Mouse (Mus musculus) G1E (cell line): ENCODE results near the gene Ctsa. TPM values are rescaled to one million over a fixed set of nuclear protein-coding genes. Genes with fewer than 3 reads are reported as not detected.

Experiments
- ATAC-seq: 2 replicates; pipeline ENCODE4 v1.8.0; 2016; ENCODE audit warnings: mild to moderate bottlenecking; ENCODE audit not compliant: insufficient number of reproducible peaks, poor library complexity, low FRiP score, severe bottlenecking; ENCODE audit errors: extremely low read depth
- DNase-seq: peaks from one replicate; pipeline ENCODE4 v3.0.0; 2012; ENCODE audit warnings: low spot score
- H3K27me3 ChIP-seq: 2 replicates; pipeline ENCODE4 v1.6.1; 2012; ENCODE audit warnings: mild to moderate bottlenecking, low read length, inconsistent platforms; ENCODE audit not compliant: insufficient read depth
- H3K36me3 ChIP-seq: replicated peaks from 2 replicates; pipeline ENCODE3; 2012; ENCODE audit warnings: mild to moderate bottlenecking, inconsistent platforms
- H3K4me1 ChIP-seq: 2 replicates; pipeline ENCODE4 v1.6.1; 2012; ENCODE audit warnings: low read depth, low read length, inconsistent platforms, mixed read lengths; ENCODE audit not compliant: insufficient read depth
- H3K4me3 ChIP-seq: 2 replicates; pipeline ENCODE4 v1.5.1; 2012; ENCODE audit warnings: low read depth, mild to moderate bottlenecking, inconsistent platforms, low read length, moderate library complexity, mixed read lengths
- H3K9me3 ChIP-seq: replicated peaks from 2 replicates; pipeline ENCODE4 v1.6.1; 2012; ENCODE audit warnings: inconsistent platforms
- CTCF ChIP-seq: IDR thresholded peaks from 2 replicates; pipeline ENCODE4 v1.5.1; 2012; ENCODE audit warnings: low read depth, low read length, inconsistent platforms, mixed read lengths
- GATA1 ChIP-seq: IDR thresholded peaks from 2 replicates; pipeline ENCODE4 v1.6.1; 2012; ENCODE audit warnings: borderline replicate concordance, low read length, inconsistent platforms, mixed read lengths
- GATA2 ChIP-seq: IDR thresholded peaks from 2 replicates; pipeline ENCODE4 v1.6.1; 2012; ENCODE audit warnings: low read depth, low read length, inconsistent platforms, borderline replicate concordance
- POLR2AphosphoS5 ChIP-seq: IDR thresholded peaks from 2 replicates; pipeline ENCODE4 v1.6.1; 2012; ENCODE audit warnings: low read depth, low read length, inconsistent platforms; ENCODE audit not compliant: insufficient replicate concordance
- TAL1 ChIP-seq: conservative IDR thresholded peaks from 2 replicates; pipeline ENCODE4 v1.6.1; 2012; ENCODE audit warnings: low read depth, low read length, inconsistent platforms, mixed read lengths
- polyA plus RNA-seq: library from polyadenylated mRNA; stranded (reverse); fragments of >175 nt; gene quantifications from 2 replicates; pipeline ENCODE4 v1.2.3, GENCODE M21; 2012
- total RNA-seq, 2 experiments: library from RNA; stranded (forward) in 1 of 2; stranded (reverse) in 1 of 2; fragments of 200-1000 nt in 1 of 2; fragments of >200 nt in 1 of 2; fragmentation: Nextera tagmentation in 1 of 2; gene quantifications; 2 replicates each; pipeline ENCODE4 v1.2.3; 2014 to 2017

Ctsa gene
- total and polyA plus RNA-seq, 3 experiments, result 24.7 to 68.2 (median 58.7) TPM

DNA sequence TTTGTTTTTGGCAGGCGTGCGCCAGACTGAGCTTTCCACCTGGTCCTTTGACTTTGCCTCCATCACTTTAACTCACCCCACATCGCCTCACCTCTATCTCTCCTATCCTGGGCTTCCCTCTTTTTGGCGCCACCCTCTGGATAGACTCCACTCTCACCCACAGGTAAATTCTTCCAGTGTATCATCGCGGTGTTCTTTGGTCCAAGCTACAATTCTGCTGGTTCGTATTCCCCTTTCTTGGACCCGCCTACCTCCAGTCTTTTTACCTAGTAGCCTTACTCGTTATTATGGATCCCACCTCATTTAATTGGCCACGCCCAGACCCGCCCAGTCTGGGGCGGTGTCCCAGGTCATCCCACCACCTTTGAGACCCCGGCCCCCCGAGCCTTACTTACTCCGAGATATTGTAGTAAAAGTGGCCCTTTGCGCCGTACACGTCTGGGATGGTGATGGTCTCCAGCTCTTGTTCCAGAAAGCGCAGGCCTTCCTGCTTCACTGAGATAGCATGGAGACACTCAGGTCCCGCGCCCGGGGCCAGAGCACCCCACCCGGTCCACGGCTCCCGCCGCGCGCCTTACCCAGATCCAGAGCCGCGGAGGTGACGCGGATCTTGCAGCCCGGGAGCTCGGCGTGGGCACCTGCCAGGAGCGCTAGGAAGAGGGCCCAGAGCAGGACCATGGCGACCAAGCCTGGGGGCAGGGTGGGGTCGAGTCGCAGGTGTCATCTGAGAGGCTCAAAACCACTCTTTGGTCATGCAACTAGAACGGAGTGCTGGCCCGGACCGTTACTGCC, 23.8 kb downstream of the Ctsa start:
- Histone ChIP-seq H3K36me3 (no peaks in the 10 kb centered on the region), H3K4me1 (peaks cover 14% of the 10 kb centered on the region), H3K27me3 (peaks cover 66% of the 10 kb centered on the region), H3K4me3 (peak overlapping the region; percentile 9; the same call in 1 of the 2 replicates), H3K9me3 (0 out of 2 replicates have a peak, but pooled peaks cover 3% of the 10 kb centered on the region)
- ATAC-seq (no peak), DNase-seq (no peak)
- TF ChIP-seq GATA1 (no peak), GATA2 (no peak), CTCF (no peak), POLR2AphosphoS5 (no peak), TAL1 (no peak)

GRCm38 (mm10) chr2:164857101-164857821, 24.6 kb downstream of the Ctsa start, which contains the start of gene Pltp:
Gene Pltp (minus strand): TSS chr2:164857711.
- no peak for TF ChIP-seq CTCF
- no peak for TF ChIP-seq POLR2AphosphoS5
- no peak for TF ChIP-seq TAL1
- no peak for TF ChIP-seq GATA1
- no peak for TF ChIP-seq GATA2
- no peaks in the 10 kb centered on the region for H3K36me3 ChIP-seq
- H3K4me1 ChIP-seq, result peaks cover 14% of the 10 kb centered on the region
- DNase-seq (no peak), ATAC-seq (no peak)
- peak within 1 kb of the TSS; percentile 9; the same call in 1 of the 2 replicates for H3K4me3 ChIP-seq
- 0 out of 2 replicates have a peak, but pooled peaks cover 3% of the 10 kb centered on the region for H3K9me3 ChIP-seq
- H3K27me3 ChIP-seq, result peaks cover 63% of the 10 kb centered on the region

GRCm38 (mm10) chr2:164857842-164858553, 25.3 kb downstream of the Ctsa start:
- H3K4me3 ChIP-seq, result no peak overlapping the region
- H3K9me3 ChIP-seq, result 0 out of 2 replicates have a peak, but pooled peaks cover 3% of the 10 kb centered on the region
- ATAC-seq, result no peak
- DNase-seq, result no peak
- peaks cover 57% of the 10 kb centered on the region for H3K27me3 ChIP-seq
- peaks cover 14% of the 10 kb centered on the region for H3K4me1 ChIP-seq
- TF ChIP-seq POLR2AphosphoS5, result no peak
- no peak for TF ChIP-seq GATA1
- TF ChIP-seq CTCF, result no peak
- no peak for TF ChIP-seq TAL1
- TF ChIP-seq GATA2, result no peak
- no peaks in the 10 kb centered on the region for H3K36me3 ChIP-seq

GRCm38 (mm10) chr2:164859155-164859554, 26.5 kb downstream of the Ctsa start:
- TF ChIP-seq GATA1 (no peak), GATA2 (no peak), POLR2AphosphoS5 (no peak), CTCF (no peak), TAL1 (no peak)
- ATAC-seq (no peak), DNase-seq (no peak)
- Histone ChIP-seq H3K9me3 (0 out of 2 replicates have a peak, but pooled peaks cover 3% of the 10 kb centered on the region), H3K4me1 (peaks cover 14% of the 10 kb centered on the region), H3K27me3 (peaks cover 54% of the 10 kb centered on the region), H3K4me3 (no peak overlapping the region), H3K36me3 (no peaks in the 10 kb centered on the region)

DNA sequence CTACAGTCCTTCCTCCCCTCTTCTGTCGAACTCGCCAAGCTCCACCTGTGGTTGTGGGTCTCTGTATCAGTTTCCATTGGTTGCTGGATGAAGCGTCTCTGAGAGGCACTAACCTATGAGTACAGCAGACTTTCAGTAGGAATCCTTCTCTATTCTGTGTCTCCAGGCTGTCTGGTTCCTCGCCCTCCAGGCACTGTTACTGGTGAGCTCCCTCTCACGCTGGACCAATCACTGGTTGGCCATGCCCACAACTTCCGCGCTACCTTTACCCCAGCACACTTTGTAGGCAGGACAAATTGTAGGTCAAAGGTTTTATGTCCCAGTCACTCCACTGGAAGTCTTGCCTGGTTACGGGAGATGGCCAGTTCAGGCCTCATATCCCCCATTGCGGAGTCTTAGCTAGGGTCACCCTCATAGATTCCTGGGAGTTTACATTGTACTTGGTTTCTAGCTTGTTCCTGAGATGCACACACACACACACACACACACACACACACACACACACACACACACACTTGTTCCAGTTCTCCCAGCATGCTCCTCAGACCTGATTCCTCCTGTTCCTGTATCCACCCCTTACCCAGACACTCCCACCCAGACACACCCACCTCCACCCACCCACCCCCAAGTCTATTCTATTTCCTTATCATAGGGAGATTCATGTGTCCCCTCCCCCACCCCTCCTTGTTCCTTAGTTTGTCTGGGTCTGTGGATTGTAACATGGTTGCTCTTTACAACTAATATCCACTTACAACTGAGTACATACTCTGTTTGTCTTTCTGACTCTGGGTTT, 27.2 kb downstream of the Ctsa start:
- ATAC-seq (no peak), DNase-seq (no peak)
- Histone ChIP-seq H3K4me3 (no peak overlapping the region), H3K27me3 (peaks cover 48% of the 10 kb centered on the region), H3K36me3 (no peaks in the 10 kb centered on the region), H3K9me3 (0 out of 2 replicates have a peak, but pooled peaks cover 3% of the 10 kb centered on the region), H3K4me1 (peaks cover 18% of the 10 kb centered on the region)
- TF ChIP-seq CTCF (no peak), GATA1 (no peak), GATA2 (no peak)

- TF ChIP-seq GATA1 (no peak), GATA2 (no peak), TAL1 (no peak), CTCF (no peak), POLR2AphosphoS5 (no peak)
- H3K4me3 ChIP-seq, result no peak overlapping the region
- peaks cover 47% of the 10 kb centered on the region for H3K27me3 ChIP-seq
- ATAC-seq (no peak), DNase-seq (no peak)
- no peaks in the 10 kb centered on the region for H3K36me3 ChIP-seq
- H3K9me3 ChIP-seq, result 0 out of 2 replicates have a peak, but pooled peaks cover 3% of the 10 kb centered on the region
- peaks cover 18% of the 10 kb centered on the region for H3K4me1 ChIP-seq
Observed at GRCm38 (mm10) chr2:164861094-164861493, 28.4 kb downstream of the Ctsa start.
